Mouse (Mus musculus) CD8-positive naive resting alpha-beta T cell, adult 2 months (primary cell): Measurements from ENCODE around the gene Tmem14c.

Source experiments
- DNase-seq, 2 experiments: peaks; one replicate each; pipeline ENCODE4 v3.0.0; 2022; ENCODE audit warnings: low read depth in 2 of 2, low spot score in 2 of 2

The Tmem14c gene

GRCm38 (mm10) chr13:41008271-41008670, 7.8 kb upstream of the Tmem14c start:
- no peak for DNase-seq

GRCm38 (mm10) chr13:41008946-41009345, 7.1 kb upstream of the Tmem14c start:
- no peak for DNase-seq

- DNase-seq, result no peak
Measured at GRCm38 (mm10) chr13:41016797-41017405, 809 bp downstream of the Tmem14c start.

GRCm38 (mm10) chr13:41017832-41018231, 1.7 kb downstream of the Tmem14c start:
- DNase-seq, result no peak

- DNase-seq, result no peak
Measured at GRCm38 (mm10) chr13:41018236-41018635, 2.1 kb downstream of the Tmem14c start.

GRCm38 (mm10) chr13:41018756-41019591, 2.9 kb downstream of the Tmem14c start:
- no peak for DNase-seq

- DNase-seq, result no peak
Measured at GRCm38 (mm10) chr13:41020494-41020893, 4.4 kb downstream of the Tmem14c start.

GRCm38 (mm10) chr13:41021607-41022006, 5.5 kb downstream of the Tmem14c start:
- no peak for DNase-seq

GRCm38 (mm10) chr13:41022099-41022498, 6.0 kb downstream of the Tmem14c start:
- no peak for DNase-seq

- DNase-seq, result no peak
Measured at GRCm38 (mm10) chr13:41030098-41030497, 14.0 kb downstream of the Tmem14c start.

GRCm38 (mm10) chr13:41042511-41042910, 26.4 kb downstream of the Tmem14c start:
- no peak for DNase-seq

GRCm38 (mm10) chr13:41045901-41046300, 29.8 kb downstream of the Tmem14c start:
- no peak for DNase-seq

GRCm38 (mm10) chr13:41047280-41047679, 31.2 kb downstream of the Tmem14c start:
- no peak for DNase-seq

- no peak for DNase-seq
Measured at GRCm38 (mm10) chr13:41051965-41052364, 35.9 kb downstream of the Tmem14c start.

- no peak for DNase-seq
Measured at GRCm38 (mm10) chr13:41067618-41068017, 51.5 kb downstream of the Tmem14c start.

GRCm38 (mm10) chr13:41071617-41072016, 55.5 kb downstream of the Tmem14c start:
- no peak for DNase-seq
